Mouse (Mus musculus): ENCODE results near the gene Olfr344. TPM values are rescaled to one million over a fixed set of nuclear protein-coding genes. Genes with fewer than 3 reads are reported as not detected.

Olfr344 gene
- polyA plus RNA-seq (2015; fragmentation: Nextera tagmentation; extraction: Ambion mirVana) = not detected in 2 replicates

GRCm38 (mm10) chr2:36566362-36566761, at the start of gene Olfr344:
Gene Olfr344, plus strand, starts transcription at chr2:36566662.
- no peak for ATAC-seq
- H3K27me3 ChIP-seq (replicated peaks; ENCODE audit: control insufficient read depth, insufficient read depth, low read length) = no peaks in the 10 kb centered on the region
- no peaks in the 10 kb centered on the region for H3K9me3 ChIP-seq (ENCODE audit: control insufficient read depth)
- no peak within 1 kb of the TSS for H3K27ac ChIP-seq (ENCODE audit: low read depth, low read length)
- H3K4me1 ChIP-seq (replicated peaks; ENCODE audit: control insufficient read depth, insufficient read depth, low read length) = no peaks in the 10 kb centered on the region
- H3K4me3 ChIP-seq (ENCODE audit: low read depth, low read length) = no peak within 1 kb of the TSS
- no peaks in the 10 kb centered on the region for H3K36me3 ChIP-seq (ENCODE audit: control insufficient read depth, insufficient read depth)
- 95% methylated on average over 1 of the region's 1 CpGs for WGBS
- H3K4me2 ChIP-seq (replicated peaks; ENCODE audit: low read depth) = no peak within 1 kb of the TSS
- no peak within 1 kb of the TSS for H3K9ac ChIP-seq (ENCODE audit: low read depth, low read length)
- TF ChIP-seq CTCF (IDR thresholded peaks at IDR 0.05; ENCODE audit: low read depth) = no peak

GRCm38 (mm10) chr2:36524698-36525097, 41.8 kb upstream of the Olfr344 start, which contains the start of gene Olfr342:
Gene Olfr342, plus strand, starts transcription at chr2:36524998.
- no peak for TF ChIP-seq CTCF (IDR thresholded peaks at IDR 0.05; ENCODE audit: low read depth)
- ATAC-seq = no peak
- H3K4me2 ChIP-seq (replicated peaks; ENCODE audit: low read depth) = no peak within 1 kb of the TSS
- H3K9ac ChIP-seq (ENCODE audit: low read depth, low read length) = no peak within 1 kb of the TSS
- no peak within 1 kb of the TSS for H3K4me3 ChIP-seq (ENCODE audit: low read depth, low read length)
- no peaks in the 10 kb centered on the region for H3K27me3 ChIP-seq (replicated peaks; ENCODE audit: control insufficient read depth, insufficient read depth, low read length)
- H3K9me3 ChIP-seq (ENCODE audit: control insufficient read depth) = 0 out of 2 replicates have a peak, but pooled peaks cover 2% of the 10 kb centered on the region
- 62% methylated on average over 3 of the region's 3 CpGs for WGBS
- no peaks in the 10 kb centered on the region for H3K4me1 ChIP-seq (replicated peaks; ENCODE audit: control insufficient read depth, insufficient read depth, low read length)
- no peaks in the 10 kb centered on the region for H3K36me3 ChIP-seq (ENCODE audit: control insufficient read depth, insufficient read depth)
- no peak within 1 kb of the TSS for H3K27ac ChIP-seq (ENCODE audit: low read depth, low read length)

DNA sequence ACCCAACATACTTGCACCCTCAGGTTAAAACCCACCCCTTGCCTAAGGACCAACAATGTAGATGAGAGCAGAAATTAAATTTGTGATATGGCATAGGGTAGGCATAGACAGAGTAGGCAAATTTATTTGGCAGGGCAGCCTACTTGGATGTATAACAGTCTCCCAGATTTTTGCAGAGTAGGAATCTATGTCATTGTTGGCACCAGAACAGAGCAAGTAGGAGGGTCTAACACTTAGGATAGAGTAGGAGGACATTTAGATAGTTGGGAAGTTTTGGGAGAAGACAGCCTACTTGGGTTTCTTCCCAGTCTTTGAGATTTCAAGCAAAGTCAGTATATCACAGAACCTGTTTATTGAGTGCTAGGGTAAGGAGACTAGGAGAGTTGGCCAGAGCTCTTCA, 1.3 kb upstream of the Olfr344 start:
- H3K4me2 ChIP-seq (replicated peaks; ENCODE audit: low read depth) = no peak overlapping the region
- H3K4me3 ChIP-seq (ENCODE audit: low read depth, low read length) = no peak overlapping the region
- H3K9ac ChIP-seq (ENCODE audit: low read depth, low read length) = no peak overlapping the region
- no peak overlapping the region for H3K27ac ChIP-seq (ENCODE audit: low read depth, low read length)
- no peak for TF ChIP-seq CTCF (IDR thresholded peaks at IDR 0.05; ENCODE audit: low read depth)
- H3K4me1 ChIP-seq (replicated peaks; ENCODE audit: control insufficient read depth, insufficient read depth, low read length) = no peaks in the 10 kb centered on the region
- no peaks in the 10 kb centered on the region for H3K27me3 ChIP-seq (replicated peaks; ENCODE audit: control insufficient read depth, insufficient read depth, low read length)
- H3K36me3 ChIP-seq (ENCODE audit: control insufficient read depth, insufficient read depth) = no peaks in the 10 kb centered on the region
- ATAC-seq = no peak
- no peaks in the 10 kb centered on the region for H3K9me3 ChIP-seq (ENCODE audit: control insufficient read depth)

DNA sequence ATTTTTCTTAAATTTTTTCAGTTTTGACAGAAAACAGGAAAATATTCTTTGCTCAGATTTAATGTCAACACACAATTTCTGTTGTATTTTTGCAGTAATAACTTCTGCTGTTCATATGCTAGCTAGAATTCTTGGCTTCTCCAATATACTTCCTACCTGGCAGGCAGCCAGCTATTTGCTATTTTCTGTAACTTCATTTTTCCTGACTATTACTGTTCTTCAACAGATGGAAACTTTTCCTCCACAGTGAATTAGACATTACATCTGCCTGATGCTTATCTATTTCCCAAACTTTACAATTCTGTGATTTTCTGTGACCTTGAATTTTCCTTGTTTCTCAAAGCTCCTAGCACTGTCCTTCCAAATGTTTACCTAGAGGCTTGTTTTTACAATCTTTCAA, 560 bp downstream of the Olfr344 start:
- H3K9ac ChIP-seq (ENCODE audit: low read depth, low read length) = no peak overlapping the region
- H3K4me1 ChIP-seq (replicated peaks; ENCODE audit: control insufficient read depth, insufficient read depth, low read length) = no peaks in the 10 kb centered on the region
- H3K4me2 ChIP-seq (replicated peaks; ENCODE audit: low read depth) = no peak overlapping the region
- TF ChIP-seq CTCF (IDR thresholded peaks at IDR 0.05; ENCODE audit: low read depth) = no peak
- ATAC-seq = no peak
- H3K27me3 ChIP-seq (replicated peaks; ENCODE audit: control insufficient read depth, insufficient read depth, low read length) = no peaks in the 10 kb centered on the region
- H3K4me3 ChIP-seq (ENCODE audit: low read depth, low read length) = no peak overlapping the region
- no peaks in the 10 kb centered on the region for H3K36me3 ChIP-seq (ENCODE audit: control insufficient read depth, insufficient read depth)
- H3K27ac ChIP-seq (ENCODE audit: low read depth, low read length) = no peak overlapping the region
- H3K9me3 ChIP-seq (ENCODE audit: control insufficient read depth) = no peaks in the 10 kb centered on the region

- TF ChIP-seq CTCF (IDR thresholded peaks at IDR 0.05; ENCODE audit: low read depth) = no peak
- Histone ChIP-seq H3K4me1 (replicated peaks; ENCODE audit: control insufficient read depth, insufficient read depth, low read length) (no peaks in the 10 kb centered on the region), H3K36me3 (ENCODE audit: control insufficient read depth, insufficient read depth) (no peaks in the 10 kb centered on the region), H3K27ac (ENCODE audit: low read depth, low read length) (no peak overlapping the region), H3K4me3 (ENCODE audit: low read depth, low read length) (no peak overlapping the region), H3K4me2 (replicated peaks; ENCODE audit: low read depth) (no peak overlapping the region), H3K9ac (ENCODE audit: low read depth, low read length) (no peak overlapping the region), H3K27me3 (replicated peaks; ENCODE audit: control insufficient read depth, insufficient read depth, low read length) (no peaks in the 10 kb centered on the region), H3K9me3 (ENCODE audit: control insufficient read depth) (no peaks in the 10 kb centered on the region)
- 92% methylated on average over 3 of the region's 3 CpGs for WGBS
- no peak for ATAC-seq
Measured at GRCm38 (mm10) chr2:36567845-36568244, 1.4 kb downstream of the Olfr344 start.

Other genes starting within 250 kb of the Olfr344 start
- not detected in 2 replicates for gene Olfr338, start 193.1 kb upstream of the Olfr344 start, polyA plus RNA-seq (2015; fragmentation: Nextera tagmentation; extraction: Ambion mirVana)
- gene Olfr339, start 147.7 kb upstream of the Olfr344 start, polyA plus RNA-seq (2015; fragmentation: Nextera tagmentation; extraction: Ambion mirVana) = not detected in 2 replicates
- not detected in 2 replicates for gene Olfr340, start 114.1 kb upstream of the Olfr344 start, polyA plus RNA-seq (2015; fragmentation: Nextera tagmentation; extraction: Ambion mirVana)
- gene Olfr341, start 84.2 kb upstream of the Olfr344 start, polyA plus RNA-seq (2015; fragmentation: Nextera tagmentation; extraction: Ambion mirVana) = not detected in 2 replicates
- gene Olfr342, start 41.7 kb upstream of the Olfr344 start, polyA plus RNA-seq (2015; fragmentation: Nextera tagmentation; extraction: Ambion mirVana) = not detected in 2 replicates
- gene Olfr345, start 73.4 kb downstream of the Olfr344 start, polyA plus RNA-seq (2015; fragmentation: Nextera tagmentation; extraction: Ambion mirVana) = not detected in 2 replicates
- gene Olfr346, start 119.1 kb downstream of the Olfr344 start, polyA plus RNA-seq (2015; fragmentation: Nextera tagmentation; extraction: Ambion mirVana) = not detected in 2 replicates
- not detected in 2 replicates for gene Olfr347, start 165.2 kb downstream of the Olfr344 start, polyA plus RNA-seq (2015; fragmentation: Nextera tagmentation; extraction: Ambion mirVana)
- gene Olfr348, start 217.6 kb downstream of the Olfr344 start, polyA plus RNA-seq (2015; fragmentation: Nextera tagmentation; extraction: Ambion mirVana) = not detected in 2 replicates
- gene Olfr50, start 223.9 kb downstream of the Olfr344 start, polyA plus RNA-seq (2015; fragmentation: Nextera tagmentation; extraction: Ambion mirVana) = not detected in 2 replicates

Measured in intestine, postnatal 0 days (tissue).